Mouse (Mus musculus) heart, postnatal 0 days (tissue): ENCODE results near the gene Cdk6. TPM values are rescaled to one million over a fixed set of nuclear protein-coding genes. Genes with fewer than 3 reads are reported as not detected.
A peak's percentile ranks its signal among the peaks of the same experiment; 100 is the strongest.
"Not testable (repeated sequence)": the region's sequence is repeated elsewhere in the genome, so short reads cannot be mapped to it uniquely, and the experiment has no call there.

Source experiments
- ATAC-seq: fragments of 200-750 bp; cut with Nextera tagmentation; 2 replicates; pipeline ENCODE4 v1.8.0; 2017; ENCODE audit warnings: low read depth, moderate number of reproducible peaks, moderate library complexity; ENCODE audit not compliant: insufficient read depth
- DNase-seq: peaks from one replicate; pipeline ENCODE4 v3.0.0-alpha.2; 2016; ENCODE audit warnings: low spot score
- H3K27ac ChIP-seq: fragments of 300-500 bp; sonication (generic); 2 replicates; pipeline ENCODE4 v1.5.1; 2014; ENCODE audit warnings: low read depth, mild to moderate bottlenecking
- H3K27me3 ChIP-seq: fragments of 300-500 bp; sonication (generic); 2 replicates; pipeline ENCODE4 v1.6.1; 2014; ENCODE audit warnings: low read length, mixed read lengths; ENCODE audit not compliant: control insufficient read depth, insufficient read depth
- H3K36me3 ChIP-seq: fragments of 300-500 bp; sonication (generic); replicated peaks from 2 replicates; pipeline ENCODE4 v1.6.1; 2014; ENCODE audit warnings: low read length, mixed read lengths; ENCODE audit not compliant: control insufficient read depth, insufficient read depth
- H3K4me1 ChIP-seq: fragments of 300-500 bp; sonication (generic); 2 replicates; pipeline ENCODE4 v1.6.1; 2014; ENCODE audit warnings: antibody characterized with exemption; ENCODE audit not compliant: control insufficient read depth, insufficient read depth
- H3K4me2 ChIP-seq: fragments of 300-500 bp; sonication (generic); 2 replicates; pipeline ENCODE4 v1.6.1; 2014; ENCODE audit warnings: low read depth, mild to moderate bottlenecking, low read length, moderate library complexity
- H3K4me3 ChIP-seq: fragments of 300-500 bp; sonication (generic); 2 replicates; pipeline ENCODE4 v1.5.1; 2014; ENCODE audit warnings: low read depth, low read length
- H3K9ac ChIP-seq: fragments of 300-500 bp; sonication (generic); replicated peaks from 2 replicates; pipeline ENCODE4 v1.6.1; 2014; ENCODE audit warnings: low read depth, low read length, mixed read lengths
- H3K9me3 ChIP-seq: fragments of 300-500 bp; sonication (generic); replicated peaks from 2 replicates; pipeline ENCODE4 v1.6.1; 2016; ENCODE audit warnings: low read length; ENCODE audit not compliant: control insufficient read depth
- CTCF ChIP-seq: IDR thresholded peaks from 2 replicates; pipeline ENCODE4 v1.5.1; 2016; ENCODE audit warnings: antibody characterized with exemption, control low read depth, low read depth
- EP300 ChIP-seq: IDR thresholded peaks from 2 replicates; pipeline ENCODE4 v1.6.1; 2016; ENCODE audit warnings: antibody characterized with exemption, low read depth
- WGBS: fragments of 180-500 bp; shearing (Covaris S2); extraction: QIAGEN DNeasy Blood & Tissue Kit; methylation state at CpG from one replicate; pipeline ENCODE4 v1.1.7; 2014; 5-methylcytosine and 5-hydroxymethylcytosine counted together
- polyA plus RNA-seq: library from polyadenylated mRNA; unstranded; fragments of >200 nt; fragmentation: Nextera tagmentation; extraction: Ambion mirVana; gene quantifications from 2 replicates; pipeline ENCODE4 v1.2.1, GENCODE M21; 2015
- total RNA-seq: library from RNA; depleted of rRNA; stranded (reverse); fragments of >200 nt; gene quantifications from 2 replicates; pipeline ENCODE4 v1.2.3, GENCODE M21; 2014; ENCODE audit warnings: low replicate concordance

The Cdk6 gene
- total and polyA plus RNA-seq, 2 experiments from 2014 or later: 19.2 to 43.0 TPM

GRCm38 (mm10) chr5:3322052-3322451 is 19.2 kb upstream of the Cdk6 start:
- Histone ChIP-seq H3K4me3 (no peak overlapping the region), H3K4me2 (no peak overlapping the region), H3K4me1 (no peaks in the 10 kb centered on the region), H3K9me3 (no peaks in the 10 kb centered on the region), H3K9ac (no peak overlapping the region), H3K36me3 (no peaks in the 10 kb centered on the region), H3K27ac (no peak overlapping the region), H3K27me3 (no peaks in the 10 kb centered on the region)
- ATAC-seq: no peak
- no peak for DNase-seq
- WGBS: 82% methylated on average over 6 of the region's 6 CpGs
- TF ChIP-seq EP300: no peak
- TF ChIP-seq CTCF: no peak

DNA sequence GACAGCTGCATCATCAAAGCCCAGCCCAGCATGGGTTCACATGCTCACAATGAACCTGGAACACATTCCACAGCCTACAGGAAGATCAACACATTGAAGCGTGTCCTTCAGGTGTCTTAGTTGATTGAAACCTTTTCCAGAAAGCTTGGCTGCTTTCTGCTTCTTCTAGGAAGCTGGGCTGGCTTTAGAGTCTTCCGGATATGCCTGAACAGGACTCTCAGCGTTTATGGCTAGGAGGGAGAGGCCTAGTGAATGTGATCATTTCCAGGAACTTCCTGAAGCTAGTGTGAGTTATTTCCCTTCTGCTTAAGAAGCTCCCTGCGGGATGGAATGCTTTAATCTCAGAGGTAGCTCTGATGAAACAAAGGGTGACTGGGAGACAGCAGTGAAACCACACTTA is 17.2 kb upstream of the Cdk6 start:
- no peak overlapping the region for H3K4me3 ChIP-seq
- no peaks in the 10 kb centered on the region for H3K27me3 ChIP-seq
- H3K4me2 ChIP-seq: no peak overlapping the region
- WGBS: 53% methylated on average over 4 of the region's 4 CpGs
- TF ChIP-seq CTCF: no peak
- no peak for TF ChIP-seq EP300
- H3K9me3 ChIP-seq: no peaks in the 10 kb centered on the region
- no peak for DNase-seq
- H3K36me3 ChIP-seq: no peaks in the 10 kb centered on the region
- ATAC-seq: no peak
- H3K4me1 ChIP-seq: no peaks in the 10 kb centered on the region
- no peak overlapping the region for H3K9ac ChIP-seq
- H3K27ac ChIP-seq: no peak overlapping the region

- Histone ChIP-seq H3K27me3 (no peaks in the 10 kb centered on the region), H3K4me1 (no peaks in the 10 kb centered on the region), H3K27ac (no peak overlapping the region), H3K4me2 (no peak overlapping the region), H3K9ac (no peak overlapping the region), H3K4me3 (no peak overlapping the region), H3K36me3 (no peaks in the 10 kb centered on the region), H3K9me3 (no peaks in the 10 kb centered on the region)
- 74% methylated on average over 1 of the region's 1 CpGs for WGBS
- DNase-seq (no peak), ATAC-seq (no peak)
- TF ChIP-seq CTCF: no peak
Observed at GRCm38 (mm10) chr5:3329361-3329760, 11.9 kb upstream of the Cdk6 start.

DNA sequence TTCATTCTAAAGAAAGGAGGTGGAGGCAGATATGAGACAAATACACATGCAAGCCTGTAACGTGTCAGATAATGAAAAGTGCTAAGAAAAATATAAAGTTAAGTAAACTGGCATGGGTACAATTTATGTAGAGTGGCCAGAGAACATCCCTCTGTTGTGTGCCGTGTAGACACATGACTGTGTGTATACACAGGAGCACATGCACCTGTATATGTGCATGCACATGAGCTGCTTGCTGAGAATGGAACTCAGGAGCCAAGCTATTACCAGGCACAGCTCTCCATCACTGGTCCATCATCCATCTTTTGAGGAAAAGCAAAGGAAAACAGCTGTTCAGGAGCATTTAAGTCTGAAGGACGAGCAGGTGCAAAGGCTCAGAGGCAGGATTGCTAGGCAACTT is 10.4 kb upstream of the Cdk6 start:
- Histone ChIP-seq H3K27ac (no peak overlapping the region), H3K27me3 (no peaks in the 10 kb centered on the region), H3K4me3 (no peak overlapping the region), H3K36me3 (no peaks in the 10 kb centered on the region), H3K9me3 (no peaks in the 10 kb centered on the region), H3K4me2 (no peak overlapping the region), H3K9ac (no peak overlapping the region), H3K4me1 (no peaks in the 10 kb centered on the region)
- DNase-seq: no peak
- ATAC-seq: no peak
- WGBS: 69% methylated on average over 3 of the region's 3 CpGs
- TF ChIP-seq EP300 (no peak), CTCF (no peak)

DNA sequence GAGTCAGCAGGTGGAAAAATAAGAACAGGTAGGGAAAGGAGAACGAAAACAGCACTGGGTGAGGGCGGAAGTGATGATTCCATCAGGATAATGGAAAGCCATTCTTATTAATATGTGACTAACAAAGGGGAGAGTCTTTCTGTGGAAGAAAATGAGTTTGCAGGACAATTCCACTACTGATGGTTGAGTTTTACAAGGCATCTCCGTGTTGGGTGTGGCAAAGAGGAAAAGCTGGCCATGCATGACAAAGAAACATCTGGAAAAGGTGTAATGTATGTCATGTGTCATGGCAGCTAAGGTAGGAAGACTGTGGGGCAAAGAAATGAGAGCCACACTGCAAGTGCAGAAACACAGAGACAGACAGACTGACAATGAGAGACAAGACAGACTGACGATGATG is 8.3 kb upstream of the Cdk6 start:
- not testable (repeated sequence) for H3K4me3 ChIP-seq, H3K36me3 ChIP-seq, H3K27me3 ChIP-seq, H3K4me1 ChIP-seq, H3K4me2 ChIP-seq, ATAC-seq, H3K9me3 ChIP-seq, DNase-seq, H3K9ac ChIP-seq, H3K27ac ChIP-seq
- 87% methylated on average over 4 of the region's 4 CpGs for WGBS

DNA sequence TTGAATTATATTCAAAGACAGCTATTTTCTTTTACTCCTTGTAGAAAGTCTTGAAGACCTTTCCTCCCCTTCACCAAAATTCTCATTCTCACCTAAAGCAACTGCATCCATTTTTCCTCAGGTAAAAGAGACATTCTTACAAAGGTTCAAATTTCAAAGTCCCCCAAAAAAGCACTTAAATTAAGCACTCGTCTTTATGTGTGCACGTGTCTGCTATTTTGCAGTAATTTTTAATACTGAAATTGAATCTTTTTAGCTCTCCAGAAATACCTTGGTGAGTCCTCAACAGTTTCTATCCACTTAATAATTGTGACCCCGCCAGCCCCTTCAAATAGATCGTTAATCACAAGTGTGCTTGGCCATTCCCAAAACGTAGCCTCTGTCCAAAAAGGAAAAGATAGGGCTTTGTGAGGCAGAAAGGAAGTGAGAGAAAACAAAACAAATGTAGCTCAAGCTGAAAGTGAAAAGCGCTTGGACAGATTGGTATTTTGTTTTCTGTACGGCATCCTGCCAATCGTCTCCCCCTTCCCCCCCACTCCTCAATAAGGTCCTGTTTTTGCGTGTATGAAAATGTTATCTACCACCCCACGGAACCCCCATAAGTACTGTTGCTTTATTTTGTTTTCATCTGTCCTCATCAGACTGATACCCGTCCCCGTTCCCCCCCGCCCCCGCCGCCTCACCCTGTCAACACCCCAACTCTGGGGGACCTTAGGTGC is 786 bp upstream of the Cdk6 start:
- peak overlapping the region; percentile 77 for H3K4me3 ChIP-seq
- not testable (repeated sequence) for ATAC-seq, H3K4me1 ChIP-seq, H3K9me3 ChIP-seq, H3K27me3 ChIP-seq, H3K36me3 ChIP-seq, DNase-seq
- peak overlapping the region; percentile 93 for H3K4me2 ChIP-seq
- WGBS: 5% methylated on average over 15 of the region's 15 CpGs
- peak overlapping the region; percentile 89 for H3K9ac ChIP-seq
- H3K27ac ChIP-seq: peak overlapping the region; percentile 93
